Mouse (Mus musculus) MEL (cell line): ENCODE results near the gene Gm26620. TPM values are rescaled to one million over a fixed set of nuclear protein-coding genes. Genes with fewer than 3 reads are reported as not detected.

Experiments
- DNase-seq: peaks from one replicate; pipeline ENCODE4 v3.0.0; 2011; ENCODE audit warnings: low read depth, low spot score
- H3K27ac ChIP-seq: 2 replicates; pipeline ENCODE4 v1.5.1; 2012; ENCODE audit warnings: low read depth, mild to moderate bottlenecking, control low read depth, low read length, moderate library complexity; ENCODE audit not compliant: control insufficient read depth
- H3K27me3 ChIP-seq, 2 experiments: fragments of 150-350 bp in 1 of 2; sonication (generic) in 1 of 2; 2 replicates each; pipeline ENCODE4 v1.6.1; 2012; ENCODE audit warnings: low read length in 2 of 2, mild to moderate bottlenecking in 2 of 2, improper control_type of control experiment in 1 of 2, moderate library complexity in 1 of 2; ENCODE audit not compliant: insufficient read depth in 2 of 2, control insufficient read depth in 1 of 2
- H3K36me3 ChIP-seq, 2 experiments: 2 replicates each; pipeline ENCODE4 v1.6.1; 2012 to 2014; ENCODE audit warnings: low read length in 2 of 2, improper control_type of control experiment in 1 of 2, inconsistent platforms in 1 of 2, mild to moderate bottlenecking in 1 of 2; ENCODE audit not compliant: insufficient read depth in 2 of 2, control insufficient read depth in 1 of 2
- H3K4me1 ChIP-seq, 2 experiments: fragments of 150-350 bp in 1 of 2; sonication (generic) in 1 of 2; 2 replicates each; pipeline ENCODE4 v1.6.1; 2012; ENCODE audit warnings: low read length in 2 of 2, improper control_type of control experiment in 1 of 2, mild to moderate bottlenecking in 1 of 2; ENCODE audit not compliant: insufficient read depth in 2 of 2, control insufficient read depth in 1 of 2
- H3K4me3 ChIP-seq, 2 experiments: fragments of 150-350 bp in 1 of 2; sonication (generic) in 1 of 2; 2 replicates each; pipeline ENCODE4 v1.5.1; 2012; ENCODE audit warnings: low read depth in 2 of 2, low read length in 2 of 2, mild to moderate bottlenecking in 2 of 2, moderate library complexity in 2 of 2, control low read depth in 1 of 2, improper control_type of control experiment in 1 of 2; ENCODE audit not compliant: control insufficient read depth in 1 of 2, insufficient read depth in 1 of 2
- H3K79me2 ChIP-seq: 2 replicates; pipeline ENCODE4 v1.6.1; 2012; ENCODE audit warnings: mild to moderate bottlenecking, low read length, moderate library complexity; ENCODE audit not compliant: control insufficient read depth, poor library complexity, insufficient read depth
- H3K9ac ChIP-seq: 2 replicates; pipeline ENCODE4 v1.6.1; 2012; ENCODE audit warnings: low read depth, mild to moderate bottlenecking, control low read depth, low read length, moderate library complexity; ENCODE audit not compliant: control insufficient read depth, poor library complexity, severe bottlenecking
- H3K9me3 ChIP-seq: fragments of 150-350 bp; sonication (generic); replicated peaks from 2 replicates; pipeline ENCODE4 v1.6.1; 2012; ENCODE audit warnings: mild to moderate bottlenecking, low read length, improper control_type of control experiment, moderate library complexity; ENCODE audit not compliant: insufficient read depth
- BHLHE40 ChIP-seq: IDR thresholded peaks from 2 replicates; pipeline ENCODE4 v1.6.1; 2012; ENCODE audit warnings: low read depth, mild to moderate bottlenecking, inconsistent platforms, low read length, improper control_type of control experiment, borderline replicate concordance
- CHD1 ChIP-seq: IDR thresholded peaks from 2 replicates; pipeline ENCODE4 v1.6.1; 2012; ENCODE audit warnings: low read depth, mild to moderate bottlenecking, inconsistent platforms, low read length, improper control_type of control experiment
- CHD2 ChIP-seq: IDR thresholded peaks from 2 replicates; pipeline ENCODE4 v1.6.1; 2011; ENCODE audit warnings: low read length, improper control_type of control experiment
- E2F4 ChIP-seq: IDR thresholded peaks from 2 replicates; pipeline ENCODE4 v1.6.1; 2011; ENCODE audit warnings: low read depth, low read length, improper control_type of control experiment, borderline replicate concordance
- ELF1 ChIP-seq: IDR thresholded peaks from 2 replicates; pipeline ENCODE4 v1.6.1; 2014; ENCODE audit warnings: low read depth, mild to moderate bottlenecking, inconsistent platforms, low read length, improper control_type of control experiment, moderate library complexity
- EP300 ChIP-seq, 2 experiments: IDR thresholded peaks; 2 replicates each; pipeline ENCODE4 v1.6.1; 2011; ENCODE audit warnings: improper control_type of control experiment in 2 of 2, low read length in 2 of 2, low read depth in 1 of 2, mild to moderate bottlenecking in 1 of 2
- GATA1 ChIP-seq: IDR thresholded peaks from 2 replicates; pipeline ENCODE4 v1.6.1; 2011; ENCODE audit warnings: low read depth, low read length, improper control_type of control experiment
- JUND ChIP-seq: IDR thresholded peaks from 2 replicates; pipeline ENCODE4 v1.6.1; 2011; ENCODE audit warnings: low read depth, mild to moderate bottlenecking, improper control_type of control experiment, low read length
- MAFK ChIP-seq: IDR thresholded peaks from 2 replicates; pipeline ENCODE4 v1.6.1; 2011; ENCODE audit warnings: low read depth, mild to moderate bottlenecking, low read length, improper control_type of control experiment, borderline replicate concordance
- MAX ChIP-seq: IDR thresholded peaks from 2 replicates; pipeline ENCODE4 v1.6.1; 2011; ENCODE audit warnings: low read length, improper control_type of control experiment
- MAZ ChIP-seq: IDR thresholded peaks from 2 replicates; pipeline ENCODE4 v1.6.1; 2012; ENCODE audit warnings: low read depth, mild to moderate bottlenecking, inconsistent platforms, low read length, improper control_type of control experiment
- MEF2A ChIP-seq: IDR thresholded peaks from 2 replicates; pipeline ENCODE4 v1.6.1; 2014; ENCODE audit warnings: low read depth, mild to moderate bottlenecking, inconsistent platforms, low read length, improper control_type of control experiment; ENCODE audit not compliant: poor library complexity, insufficient replicate concordance, severe bottlenecking; ENCODE audit errors: extremely low read depth
- MYB ChIP-seq: IDR thresholded peaks from 2 replicates; pipeline ENCODE4 v1.6.1; 2011; ENCODE audit warnings: mild to moderate bottlenecking, low read depth, low read length, improper control_type of control experiment
- RAD21 ChIP-seq: IDR thresholded peaks from 2 replicates; pipeline ENCODE4 v1.6.1; 2011; ENCODE audit warnings: mild to moderate bottlenecking, low read depth, low read length, improper control_type of control experiment
- RCOR1 ChIP-seq: IDR thresholded peaks from 2 replicates; pipeline ENCODE4 v1.6.1; 2012; ENCODE audit warnings: low read depth, mild to moderate bottlenecking, inconsistent platforms, low read length, improper control_type of control experiment
- SIN3A ChIP-seq: IDR thresholded peaks from 2 replicates; pipeline ENCODE4 v1.6.1; 2012; ENCODE audit warnings: low read length, improper control_type of control experiment, inconsistent platforms
- TCF12 ChIP-seq: IDR thresholded peaks from 2 replicates; pipeline ENCODE4 v1.6.1; 2014; ENCODE audit warnings: low read depth, mild to moderate bottlenecking, inconsistent platforms, low read length, improper control_type of control experiment, moderate library complexity
- ZC3H11A ChIP-seq: IDR thresholded peaks from 2 replicates; pipeline ENCODE4 v1.6.1; 2012; ENCODE audit warnings: low read depth, mild to moderate bottlenecking, inconsistent platforms, low read length, improper control_type of control experiment
- polyA plus RNA-seq, 2 experiments: library from polyadenylated mRNA; stranded (reverse) in 1 of 2; unstranded in 1 of 2; fragments of >175 nt in 1 of 2; fragments of >200 nt in 1 of 2; gene quantifications; 2 replicates each; pipeline versions ENCODE4 v1.2.1 to v1.2.4; 2012; ENCODE audit warnings: low replicate concordance in 2 of 2, low read depth in 1 of 2; ENCODE audit not compliant: insufficient read length in 2 of 2, insufficient read depth in 1 of 2, missing spikeins in 1 of 2
- total RNA-seq: library from RNA; depleted of rRNA; stranded (reverse); fragments of 300-350 nt; gene quantifications from 2 replicates; pipeline ENCODE4 v1.2.3, GENCODE M21; 2012

Gene Gm26620
- total and polyA plus RNA-seq, 3 experiments = 1.0 to 5.5 TPM; not detected in 1

DNA sequence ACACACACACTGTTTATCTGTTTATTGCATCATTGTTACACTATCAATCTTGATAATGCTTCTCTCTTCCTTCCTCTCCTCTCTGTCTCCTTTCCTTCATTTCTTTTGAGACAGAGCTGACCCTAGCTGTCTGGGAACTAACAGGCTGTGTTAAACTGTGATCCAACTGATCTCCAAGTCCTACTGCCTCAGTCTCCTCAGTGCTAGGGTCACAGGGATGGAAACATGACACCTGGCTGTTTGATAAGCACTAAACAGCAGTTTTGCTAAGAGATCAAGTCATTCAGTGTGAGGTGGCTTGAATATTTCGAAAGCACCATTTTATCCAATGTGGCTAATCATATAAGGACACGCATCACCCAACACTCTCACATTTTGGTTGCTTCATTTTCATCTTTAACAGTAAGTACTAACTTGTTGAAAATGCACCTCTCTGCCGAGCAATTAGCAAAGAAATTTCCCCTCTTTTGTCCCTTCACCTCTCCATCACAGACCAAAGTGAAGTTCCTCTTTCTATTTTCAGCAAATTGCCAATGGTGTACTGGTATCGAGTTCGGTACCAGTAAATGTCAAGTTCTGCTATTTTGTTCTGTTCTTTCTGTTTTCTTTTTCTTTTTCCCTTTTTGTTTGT, 11.9 kb downstream of the Gm26620 start:
- Histone ChIP-seq H3K27me3 (no peaks in the 10 kb centered on the region), H3K79me2 (no peaks in the 10 kb centered on the region), H3K9me3 (no peaks in the 10 kb centered on the region), H3K36me3 (peaks cover 0 to 17% of the 10 kb centered on the region in 2 experiments; a peak in 2 of 4 replicates), H3K4me3 (peak overlapping the region; percentile 20 to 38), H3K4me1 (peaks cover 17 to 26% of the 10 kb centered on the region in 2 experiments), H3K9ac (peak overlapping the region; percentile 2; the same call in 1 of the 2 replicates), H3K27ac (peak overlapping the region; percentile 23)
- TF ChIP-seq TCF12 (peak; percentile 32; the same call in 1 of the 2 replicates), CHD2 (no peak), MAX (no peak), E2F4 (no peak), MEF2A (0 out of 2 replicates have a peak, but pooled peaks have one; percentile 20), BHLHE40 (no peak), MAFK (no peak), JUND (no peak), GATA1 (peak; percentile 51), CHD1 (0 out of 2 replicates have a peak, but pooled peaks have one; percentile 7), MAZ (no peak)
- DNase-seq = peak; percentile 63

DNA sequence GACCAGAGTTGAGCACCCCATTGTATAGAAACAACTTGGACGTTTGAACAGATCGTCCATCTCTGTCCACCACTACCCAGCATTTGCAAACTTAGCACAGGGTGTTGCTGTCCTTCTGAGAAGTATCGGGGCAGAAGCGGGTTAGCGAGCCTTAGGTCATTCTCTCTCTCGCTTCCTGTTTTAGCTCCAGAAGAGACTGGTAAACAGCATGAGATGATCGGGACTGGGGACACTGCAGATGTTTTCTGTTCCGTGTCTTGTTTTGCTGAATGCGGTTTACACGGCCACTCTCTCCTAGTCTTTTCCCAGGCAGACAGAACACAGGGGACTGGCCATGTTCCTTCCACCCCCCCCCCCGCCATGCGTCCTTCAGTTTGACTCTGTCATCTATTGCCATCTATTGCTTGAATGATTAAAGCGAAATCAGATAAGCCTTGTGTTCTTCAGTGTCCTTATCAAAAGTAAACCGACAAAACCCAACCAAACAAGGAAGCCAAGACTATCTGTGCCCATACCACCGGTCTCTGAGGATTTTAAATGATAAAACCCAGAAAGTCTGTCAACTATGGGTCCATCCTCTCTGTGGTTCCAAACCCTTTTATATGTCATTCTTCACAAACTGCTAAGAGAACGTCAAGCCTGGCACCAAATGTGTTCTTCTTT, 13.7 kb downstream of the Gm26620 start:
- Histone ChIP-seq H3K79me2 (no peaks in the 10 kb centered on the region), H3K4me1 (peaks cover 15 to 21% of the 10 kb centered on the region in 2 experiments), H3K36me3 (peaks cover 0 to 13% of the 10 kb centered on the region in 2 experiments; a peak in 2 of 4 replicates), H3K4me3 (peak overlapping the region; percentile 53 to 72), H3K27ac (no peak overlapping the region), H3K27me3 (no peaks in the 10 kb centered on the region), H3K9ac (peak overlapping the region; percentile 39), H3K9me3 (no peaks in the 10 kb centered on the region)
- DNase-seq = peak; percentile 62
- TF ChIP-seq ZC3H11A (no peak), RCOR1 (0 out of 2 replicates have a peak, but pooled peaks have one; percentile 19), EP300 (IDR thresholded peaks at IDR 0.05; ENCODE audit: low read depth in 1 of 2, low read length in 2 of 2) (peak in 1 of 2 experiments; percentile 69; a peak in 2 of 4 replicates), ELF1 (0 out of 2 replicates have a peak, but pooled peaks have one; percentile 19), TCF12 (peak; percentile 51; the same call in 1 of the 2 replicates), SIN3A (0 out of 2 replicates have a peak, but pooled peaks have one; percentile 19), GATA1 (peak; percentile 78), MYB (0 out of 2 replicates have a peak, but pooled peaks have one; percentile 37), RAD21 (no peak), MEF2A (no peak)
